Mouse (Mus musculus) Muller cell, postnatal 12 days (primary cell): Measurements from ENCODE around the gene Ptger3.
A peak's percentile ranks its signal among the peaks of the same experiment; 100 is the strongest.

Experiments used
- DNase-seq: peaks from one replicate; pipeline ENCODE4 v3.0.0-alpha.2; 2015; ENCODE audit errors: inconsistent ontology term

The Ptger3 gene

DNA sequence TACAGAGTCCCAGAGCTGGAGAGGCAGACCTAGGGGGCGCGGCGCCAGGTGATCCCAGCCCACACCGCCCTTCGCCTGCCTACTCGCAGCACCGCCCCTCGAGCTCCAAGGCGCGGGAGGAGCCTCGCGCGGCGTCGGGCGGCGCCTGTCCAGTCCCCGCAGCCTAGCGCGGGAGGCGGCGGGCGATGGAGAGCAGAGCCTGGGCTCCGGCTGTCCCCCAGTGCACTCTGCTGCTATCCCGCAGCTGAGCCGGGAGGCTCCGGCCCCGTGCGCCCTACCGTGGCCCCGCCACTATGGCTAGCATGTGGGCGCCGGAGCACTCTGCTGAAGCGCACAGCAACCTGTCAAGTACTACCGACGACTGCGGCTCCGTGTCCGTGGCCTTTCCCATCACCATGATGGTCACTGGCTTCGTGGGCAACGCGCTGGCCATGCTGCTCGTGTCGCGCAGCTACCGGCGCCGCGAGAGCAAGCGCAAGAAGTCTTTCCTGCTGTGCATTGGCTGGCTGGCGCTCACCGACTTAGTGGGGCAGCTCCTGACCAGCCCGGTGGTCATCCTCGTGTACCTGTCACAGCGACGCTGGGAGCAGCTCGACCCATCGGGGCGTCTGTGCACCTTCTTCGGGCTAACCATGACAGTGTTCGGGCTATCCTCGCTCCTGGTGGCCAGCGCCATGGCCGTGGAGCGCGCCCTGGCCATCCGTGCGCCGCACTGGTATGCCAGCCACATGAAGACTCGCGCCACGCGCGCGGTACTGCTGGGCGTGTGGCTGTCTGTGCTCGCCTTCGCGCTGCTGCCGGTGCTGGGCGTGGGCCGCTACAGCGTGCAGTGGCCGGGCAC is at the start of gene Ptger3:
Gene Ptger3 (plus strand): TSS at position 168 of the 841 bp plus-strand sequence.
- peak; percentile 46 for DNase-seq

DNA sequence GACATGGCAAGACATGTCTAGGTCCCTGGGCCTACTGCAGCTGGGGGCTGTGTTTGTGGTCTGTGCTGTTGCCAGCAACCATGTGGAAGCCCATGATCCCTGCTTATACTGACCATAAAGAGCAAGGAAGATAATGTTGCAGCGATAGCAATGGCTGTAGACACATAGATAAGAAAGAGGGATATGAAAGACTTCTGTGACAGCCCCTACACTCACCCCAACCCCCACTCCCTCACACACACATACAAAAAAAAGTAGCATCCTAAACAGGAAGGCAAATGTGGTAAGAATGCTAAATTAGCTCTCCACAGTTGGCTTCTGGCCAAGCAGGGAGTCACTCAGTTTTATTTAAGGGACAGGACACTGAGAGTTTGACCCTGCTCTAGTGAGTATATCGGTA is 48.7 kb upstream of the Ptger3 start:
- DNase-seq = no peak

DNA sequence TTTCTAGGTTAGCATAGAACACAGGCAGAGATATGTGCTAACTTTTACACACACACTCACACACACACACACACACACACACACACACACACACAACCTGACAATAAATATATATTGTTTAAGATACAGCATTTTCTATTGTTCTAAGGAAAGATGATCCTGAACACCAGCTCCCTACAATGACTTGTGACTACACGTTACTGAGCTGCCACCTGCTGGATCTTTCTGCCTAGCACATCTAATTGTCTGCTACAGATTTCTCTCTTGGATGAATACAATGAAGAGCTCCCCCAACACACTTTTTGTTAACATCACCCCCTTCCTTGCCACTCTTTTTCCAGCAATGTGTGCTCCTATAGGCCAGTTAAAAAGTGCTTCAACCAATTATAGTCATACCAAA is 46.3 kb upstream of the Ptger3 start:
- peak; percentile 24 for DNase-seq

DNA sequence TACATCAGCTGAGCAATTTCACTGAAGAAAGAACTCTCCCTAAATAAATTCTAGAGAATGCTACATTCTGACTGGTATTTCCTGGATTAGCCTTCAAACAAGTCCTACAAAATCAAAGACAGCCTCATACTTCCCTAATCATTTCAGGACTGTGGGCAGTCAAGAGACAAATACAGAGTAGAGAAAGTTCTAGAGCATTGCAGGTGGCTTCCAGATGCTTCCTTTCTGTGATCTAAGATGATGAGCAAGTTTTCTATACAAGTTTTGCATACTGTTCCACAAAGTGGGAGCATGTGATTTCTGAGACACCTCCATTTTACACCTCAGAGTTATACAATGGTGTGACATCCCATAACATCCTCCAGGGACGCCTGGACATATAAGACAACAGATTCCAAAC is 42.9 kb upstream of the Ptger3 start:
- DNase-seq = no peak

DNA sequence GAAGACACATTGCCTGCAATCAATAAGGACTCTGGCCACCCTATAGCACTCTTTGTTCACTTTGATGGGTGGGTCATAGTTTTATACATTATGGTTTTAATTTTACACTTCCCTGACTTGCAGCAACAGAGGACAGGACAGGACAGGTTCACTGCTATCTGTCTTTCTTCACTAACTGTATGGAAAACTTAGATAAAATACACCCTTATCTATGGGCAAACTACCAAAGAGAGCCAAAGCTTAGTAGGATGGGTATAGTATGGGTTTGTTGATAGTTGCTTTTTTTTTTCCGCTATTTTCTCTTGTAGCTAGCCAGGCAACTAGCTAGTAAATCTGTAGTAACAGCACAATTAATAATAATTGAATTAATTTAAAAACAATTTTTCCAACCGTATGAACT is 35.1 kb upstream of the Ptger3 start:
- no peak for DNase-seq

DNA sequence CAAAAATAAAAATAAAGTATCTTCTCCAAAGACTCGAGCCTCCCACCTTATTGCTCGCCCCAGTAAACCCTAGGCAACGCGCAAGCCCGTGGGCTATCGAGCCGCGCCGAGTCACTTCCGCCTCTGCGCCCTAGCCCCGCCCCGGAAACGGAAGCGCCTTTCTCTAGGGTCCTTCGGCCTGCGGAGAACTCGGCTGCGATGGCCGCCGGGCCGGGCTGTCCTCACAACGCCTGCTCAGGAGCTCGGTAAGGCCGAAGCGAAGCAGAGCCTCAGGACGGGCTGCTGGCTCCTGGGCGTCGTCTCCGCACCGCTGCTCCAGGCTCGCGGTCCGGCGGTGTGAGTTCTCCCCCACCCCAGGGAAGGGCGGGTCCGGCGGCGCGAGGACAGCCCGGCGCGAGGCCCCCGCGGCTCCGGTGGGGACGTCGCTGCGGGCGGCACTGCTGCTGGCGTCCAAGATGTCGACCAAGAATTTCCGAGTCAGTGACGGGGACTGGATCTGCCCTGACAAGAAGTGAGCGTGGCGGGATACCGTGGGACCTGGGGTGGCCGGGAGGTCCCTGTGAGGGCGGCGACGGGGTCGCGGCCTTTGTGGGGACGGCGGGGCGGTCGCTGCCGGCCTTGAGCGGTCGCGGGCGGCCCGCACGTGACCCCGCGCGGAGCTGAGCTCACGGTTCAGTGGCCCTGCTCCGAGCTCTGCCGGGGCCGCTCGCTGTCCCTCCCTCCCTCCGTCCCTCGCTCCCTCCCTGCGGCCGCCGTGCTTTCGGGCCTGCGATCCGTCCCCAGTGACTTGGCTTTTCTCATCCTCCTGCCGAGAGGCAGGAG is 32.5 kb upstream of the Ptger3 start, which contains the start of gene Zranb2:
Gene Zranb2 (plus strand): TSS at position 197 of the 822 bp plus-strand sequence.
- peak; percentile 95 for DNase-seq

DNA sequence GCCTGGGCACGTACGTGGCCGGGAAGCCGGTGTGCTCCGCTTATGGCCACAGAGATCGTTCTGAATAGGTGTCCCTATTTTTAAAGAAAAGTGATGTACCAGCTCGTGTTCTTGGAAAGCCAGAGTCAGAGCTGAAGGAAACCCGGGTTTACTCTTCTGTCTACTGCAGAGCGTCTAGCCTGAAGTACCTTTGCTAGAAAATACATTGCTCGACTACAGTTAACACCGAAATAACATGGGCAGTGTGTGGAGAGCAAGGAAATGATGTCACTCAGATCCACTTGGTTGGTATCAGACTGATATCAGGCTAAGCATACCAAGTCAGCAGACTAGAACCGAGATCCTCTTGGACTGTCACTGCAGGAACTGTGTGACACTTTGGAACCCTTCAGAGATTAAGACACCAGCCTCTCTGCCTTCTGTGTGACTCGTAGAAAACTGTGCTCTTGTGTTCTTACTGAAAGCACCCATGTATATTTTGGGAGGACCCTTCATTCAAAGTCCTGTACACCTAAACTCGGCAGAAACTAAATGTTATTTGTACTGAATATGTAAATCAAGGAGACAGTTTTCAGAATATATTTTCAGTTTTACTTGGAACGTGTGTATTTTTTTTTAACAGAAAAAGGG is 31.8 kb upstream of the Ptger3 start:
- no peak for DNase-seq

DNA sequence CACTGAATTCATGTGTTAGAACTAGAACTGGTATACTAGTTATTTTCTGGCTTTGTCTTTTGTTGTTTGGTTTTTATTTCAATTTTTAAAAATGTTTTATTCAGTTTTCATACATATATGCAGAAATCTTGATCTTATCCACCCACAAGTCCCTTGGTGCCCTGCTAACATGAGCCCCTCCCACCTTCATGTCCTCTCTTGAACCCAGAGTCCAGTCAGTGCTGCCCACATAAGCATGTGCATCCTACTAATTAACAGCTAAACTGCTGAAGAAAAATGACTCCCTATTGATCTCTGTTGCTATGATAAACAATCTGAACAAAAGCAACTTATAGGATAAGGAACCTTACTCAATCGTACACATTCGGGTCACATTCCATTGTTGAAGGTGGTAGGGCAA is 17.4 kb upstream of the Ptger3 start:
- DNase-seq = no peak

DNA sequence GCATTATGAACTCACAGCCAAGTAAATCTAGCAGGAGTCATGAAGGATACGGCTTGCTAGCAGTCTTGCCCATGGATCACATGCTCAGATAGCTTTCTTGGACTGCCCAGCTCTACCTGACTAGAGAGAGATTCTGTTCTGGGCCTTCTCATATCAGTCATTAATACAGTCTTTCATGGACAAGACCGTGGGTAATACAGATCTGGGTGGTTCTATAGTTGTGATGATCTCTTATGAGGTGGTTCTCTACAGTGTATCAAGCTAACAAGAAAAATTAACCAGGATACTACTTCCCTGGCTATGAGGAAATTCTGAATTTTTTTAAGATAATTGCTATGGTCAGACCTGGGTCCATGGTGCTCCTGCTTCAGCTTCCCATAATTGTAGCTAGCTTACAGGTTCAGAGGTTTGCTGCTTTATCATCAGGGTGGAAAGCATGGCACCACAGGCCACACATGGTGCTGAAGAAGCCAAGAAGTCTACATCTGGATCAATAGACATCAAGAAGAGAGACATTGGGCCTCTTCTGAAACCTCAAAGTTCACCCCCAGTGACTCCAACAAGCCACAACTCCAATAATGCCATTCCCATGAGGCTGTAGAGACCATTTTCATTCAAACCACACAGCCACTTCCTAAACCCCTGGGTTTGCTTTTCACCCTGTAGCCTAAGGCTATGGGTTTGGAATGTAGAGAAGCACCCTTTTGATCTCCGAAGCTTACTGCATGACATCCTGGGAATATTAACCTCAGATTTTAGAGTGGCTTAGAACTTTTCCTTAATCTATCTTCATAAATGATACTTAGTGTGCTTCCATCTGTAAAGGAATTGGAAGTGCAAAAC is 16.7 kb upstream of the Ptger3 start:
- DNase-seq = no peak

DNA sequence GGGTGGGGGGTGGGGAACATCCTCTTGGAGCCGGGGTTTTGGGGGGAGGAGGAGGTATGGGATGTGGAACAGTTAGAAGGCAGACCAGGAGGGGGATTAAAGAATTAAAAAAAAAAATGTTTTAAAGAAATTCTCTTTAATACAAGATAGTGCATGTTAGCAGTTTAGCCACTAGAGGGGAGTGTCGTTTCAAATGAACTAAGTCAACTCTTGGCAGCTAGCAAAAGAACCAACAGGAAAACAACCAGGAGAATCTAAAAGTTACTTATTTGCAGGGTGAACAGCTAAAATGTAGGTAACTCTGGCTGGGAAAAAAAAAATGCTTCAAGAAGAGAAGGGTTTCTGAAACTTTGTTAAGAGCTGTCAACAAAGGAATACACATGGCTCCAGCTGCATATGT is 1.5 kb upstream of the Ptger3 start:
- DNase-seq = peak; percentile 23

DNA sequence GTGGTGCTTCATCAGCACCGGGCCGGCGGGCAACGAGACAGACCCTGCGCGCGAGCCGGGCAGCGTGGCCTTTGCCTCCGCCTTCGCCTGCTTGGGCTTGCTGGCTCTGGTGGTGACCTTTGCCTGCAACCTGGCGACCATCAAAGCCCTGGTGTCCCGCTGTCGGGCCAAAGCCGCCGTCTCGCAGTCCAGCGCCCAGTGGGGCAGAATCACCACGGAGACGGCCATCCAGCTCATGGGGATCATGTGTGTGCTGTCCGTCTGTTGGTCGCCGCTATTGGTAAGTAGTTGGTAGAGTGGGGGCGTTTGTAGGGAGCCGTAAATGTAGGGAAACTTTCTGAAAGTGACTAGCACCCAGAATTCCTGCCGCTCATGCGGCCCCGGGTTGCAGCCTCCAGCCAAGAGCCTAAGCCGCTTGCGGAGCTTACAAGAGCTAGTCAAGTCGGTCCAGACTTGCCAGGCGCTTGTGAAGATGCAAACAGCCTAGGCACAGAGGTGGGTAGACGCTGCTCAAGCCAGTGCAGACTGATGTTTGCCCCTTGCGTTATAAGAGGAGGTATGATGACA is 957 bp downstream of the Ptger3 start:
- no peak for DNase-seq

DNA sequence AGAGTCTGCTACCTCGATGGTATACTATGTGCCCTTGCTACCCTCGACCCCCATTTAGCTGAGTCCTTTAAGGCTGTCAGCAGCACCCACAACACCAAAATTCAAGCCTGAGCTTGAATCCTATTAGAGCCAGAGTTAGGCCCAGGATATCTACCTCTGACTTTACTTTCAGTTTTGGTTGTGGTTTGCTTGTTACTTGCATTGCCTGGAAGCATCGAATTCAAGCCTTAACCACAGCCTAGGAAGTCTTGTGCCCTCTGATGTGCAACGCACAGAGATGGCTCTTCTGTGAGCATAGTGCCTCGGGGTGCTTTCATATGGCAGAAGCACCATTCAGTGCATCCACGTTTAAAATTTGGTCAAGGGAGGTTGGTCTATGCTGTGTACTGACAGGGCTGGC is 5.3 kb downstream of the Ptger3 start:
- no peak for DNase-seq

DNA sequence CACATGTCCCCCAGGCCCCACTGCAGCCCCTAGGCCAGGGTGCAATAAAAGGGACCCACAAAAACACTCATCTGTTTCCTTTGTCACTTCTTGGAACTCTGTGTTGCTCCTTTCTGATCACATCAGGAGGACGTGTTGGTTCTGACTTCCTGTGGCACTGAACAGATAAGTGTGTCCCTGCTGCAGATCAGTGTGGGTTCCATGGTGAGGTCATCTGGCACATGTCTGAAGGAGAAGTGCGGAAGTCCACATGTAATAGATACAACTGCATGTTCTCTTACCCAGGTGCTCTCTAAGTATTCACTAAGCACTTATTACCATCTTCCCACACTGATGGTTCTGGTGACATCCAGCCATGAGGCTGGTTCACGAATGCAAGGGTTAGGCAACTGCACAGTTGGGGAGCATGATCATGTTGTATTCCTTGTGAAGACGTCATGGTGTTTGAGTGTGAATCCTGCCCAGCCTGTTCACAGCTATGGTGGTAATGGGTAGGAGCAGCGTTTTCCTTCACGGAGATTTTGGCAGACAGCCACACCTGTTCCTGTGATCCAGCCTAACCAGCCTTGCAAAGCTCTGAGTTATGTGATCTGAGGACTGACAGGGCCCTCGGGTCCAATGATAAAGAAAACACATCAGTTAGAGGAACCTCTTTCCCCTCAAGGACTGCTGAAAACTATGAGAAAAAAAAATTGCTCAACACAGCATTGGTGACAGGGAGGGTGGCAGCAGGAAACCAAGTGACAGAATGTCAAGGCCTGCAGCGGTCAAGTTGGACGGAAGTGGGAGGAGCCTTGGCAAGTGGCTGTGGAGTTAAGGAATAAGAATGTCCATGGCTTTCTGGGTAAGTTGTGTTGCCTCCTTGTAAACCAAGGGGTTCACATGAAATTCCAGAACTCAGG is 9.0 kb downstream of the Ptger3 start:
- DNase-seq = no peak

DNA sequence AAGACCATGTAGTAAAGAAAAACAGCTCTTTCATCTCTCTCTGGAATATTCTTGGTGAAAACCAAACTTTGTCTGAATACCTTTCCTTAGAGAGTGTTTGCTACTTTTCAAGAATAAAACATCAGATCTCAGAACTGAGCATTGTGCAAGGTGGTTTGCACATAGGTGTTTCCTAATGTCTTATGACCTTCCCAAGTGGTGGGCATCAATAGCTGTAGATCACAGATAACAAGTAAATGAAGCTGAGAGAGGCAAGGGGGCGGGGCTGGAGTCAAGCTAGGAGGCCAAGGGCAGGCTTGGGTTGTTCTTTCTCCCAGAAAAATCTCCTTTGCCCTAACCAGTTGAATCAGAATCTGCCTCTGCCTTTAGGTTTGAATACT is 9.6 kb downstream of the Ptger3 start:
- DNase-seq = no peak

DNA sequence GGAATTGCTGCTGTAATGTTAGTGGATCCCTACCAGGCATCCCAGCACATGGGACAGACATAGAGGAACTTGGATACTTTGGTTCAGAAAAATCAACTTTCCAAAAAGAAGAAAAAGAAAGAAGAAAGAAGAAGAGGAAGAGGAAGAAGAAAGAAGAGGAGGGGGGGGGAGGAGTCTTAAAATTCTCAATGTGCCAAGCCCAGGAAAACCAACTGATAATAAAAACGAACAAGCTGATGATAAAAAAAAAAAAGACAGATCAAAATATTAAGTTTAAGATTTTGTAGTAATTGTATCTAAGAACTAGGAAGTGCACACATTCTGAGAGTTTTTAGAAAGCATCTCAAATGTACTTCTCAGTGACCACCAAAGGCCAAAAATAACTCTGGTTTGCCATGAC is 10.2 kb downstream of the Ptger3 start:
- DNase-seq = no peak

DNA sequence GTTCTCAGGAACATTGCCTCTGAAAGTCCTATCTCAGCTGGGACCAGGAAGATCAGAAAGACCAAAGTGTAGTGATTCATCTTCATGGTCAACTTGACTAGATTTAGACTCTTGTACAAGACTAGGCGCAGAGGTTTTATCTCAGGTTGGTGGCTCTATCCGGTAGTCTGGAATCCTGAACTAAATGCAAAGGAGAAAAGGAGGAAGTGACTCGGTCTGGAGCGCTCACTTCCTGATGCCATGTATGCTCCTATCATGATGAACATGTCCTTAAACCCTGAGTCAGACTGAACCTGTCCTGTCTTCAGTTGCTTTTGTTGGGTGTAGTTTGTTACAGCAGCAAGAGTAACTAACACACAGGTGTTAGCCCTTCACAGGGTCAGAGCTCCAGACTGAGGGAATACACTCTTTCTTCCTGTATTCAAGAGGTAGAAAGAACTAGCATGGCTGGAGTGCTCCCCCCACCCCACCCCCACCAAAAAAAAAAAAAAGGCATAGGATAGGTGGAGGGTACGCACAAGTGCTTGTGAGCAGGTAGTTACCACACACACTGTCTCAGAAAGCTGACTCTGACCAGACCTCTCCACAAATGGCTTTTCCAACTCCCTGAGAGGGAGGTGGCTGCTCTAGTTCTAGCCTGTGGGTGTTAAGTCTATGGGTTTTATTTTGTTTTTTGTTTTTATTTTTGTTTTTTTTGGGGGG is 11.9 kb downstream of the Ptger3 start:
- DNase-seq = no peak

DNA sequence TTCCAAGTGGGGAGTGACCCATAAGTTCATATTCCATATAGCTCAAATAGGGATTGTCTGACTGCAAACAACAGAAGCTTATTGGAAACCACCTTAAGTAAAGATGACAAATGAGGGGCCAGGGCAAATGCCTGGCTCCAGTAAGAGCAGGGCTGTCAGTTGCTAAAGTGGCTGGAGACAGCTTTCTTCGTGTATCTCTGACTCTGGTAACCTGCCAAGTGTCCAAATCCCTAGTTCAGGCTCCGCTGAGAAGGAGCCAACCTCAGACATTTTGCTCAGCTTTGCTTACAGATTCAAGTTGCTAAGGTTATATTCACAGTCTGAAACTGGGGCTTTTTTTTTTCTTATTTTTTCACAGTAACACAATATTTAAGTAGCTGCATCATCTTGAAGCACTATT is 12.7 kb downstream of the Ptger3 start:
- no peak for DNase-seq

DNA sequence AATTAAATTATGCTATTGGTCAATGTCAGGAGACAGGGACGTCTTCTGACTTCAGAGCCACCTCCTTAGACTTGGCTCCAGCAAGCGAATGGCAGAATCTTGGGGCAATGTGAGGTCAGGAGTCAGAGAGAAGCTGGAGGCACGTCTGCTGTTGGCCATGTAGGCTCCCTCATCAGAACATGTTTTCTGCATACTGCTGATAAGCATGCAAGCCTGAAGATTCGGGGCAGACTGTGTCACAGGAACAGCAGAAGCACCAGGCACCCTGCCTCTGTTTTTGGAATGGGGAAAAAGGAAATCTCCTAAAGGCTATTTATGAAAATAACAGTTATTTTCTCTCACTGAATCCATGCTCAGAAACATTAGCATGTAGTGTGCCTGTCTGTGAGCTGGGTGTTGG is 13.6 kb downstream of the Ptger3 start:
- DNase-seq = no peak

DNA sequence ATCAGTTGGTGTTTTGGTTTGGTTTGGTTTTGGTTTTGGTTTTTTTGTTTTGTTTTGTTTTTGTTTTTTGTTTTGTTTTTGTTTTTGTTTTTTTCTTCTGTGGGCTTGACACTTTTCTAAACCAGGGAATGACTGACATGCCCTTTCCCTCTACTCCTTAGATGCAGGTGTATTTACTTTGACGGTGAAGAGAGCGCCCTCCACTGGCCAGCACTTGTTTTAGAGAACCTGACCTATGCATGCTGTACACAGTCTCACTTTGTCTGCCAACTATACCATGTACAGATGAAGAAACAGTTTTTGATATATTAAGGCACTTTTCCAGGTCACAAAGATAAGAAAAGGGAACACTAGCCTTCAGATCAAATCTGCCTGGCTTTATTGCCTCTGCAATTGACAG is 15.1 kb downstream of the Ptger3 start:
- no peak for DNase-seq
